Mouse (Mus musculus) neural tube, embryonic 12.5 days (tissue): ENCODE measurements around the gene Zfp292. TPM values are rescaled to one million over a fixed set of nuclear protein-coding genes. Genes with fewer than 3 reads are reported as not detected.

Experiments
- ATAC-seq: fragments of 200-750 bp; cut with Nextera tagmentation; 2 replicates; pipeline ENCODE4 v1.8.0; 2017; ENCODE audit warnings: low read depth, mild to moderate bottlenecking, moderate TSS enrichment, moderate library complexity; ENCODE audit not compliant: low FRiP score
- H3K27ac ChIP-seq: fragments of 300-500 bp; sonication (generic); 2 replicates; pipeline ENCODE4 v1.5.1; 2016
- H3K27me3 ChIP-seq: fragments of 300-500 bp; sonication (generic); replicated peaks from 2 replicates; pipeline ENCODE4 v1.6.1; 2016; ENCODE audit warnings: mild to moderate bottlenecking
- H3K36me3 ChIP-seq: fragments of 300-500 bp; sonication (generic); 2 replicates; pipeline ENCODE4 v1.6.1; 2016; ENCODE audit warnings: mild to moderate bottlenecking
- H3K4me1 ChIP-seq: fragments of 300-500 bp; sonication (generic); 2 replicates; pipeline ENCODE4 v1.6.1; 2016
- H3K4me2 ChIP-seq: fragments of 300-500 bp; sonication (generic); replicated peaks from 2 replicates; pipeline ENCODE4 v1.6.1; 2016; ENCODE audit warnings: mild to moderate bottlenecking
- H3K4me3 ChIP-seq: fragments of 300-500 bp; sonication (generic); 2 replicates; pipeline ENCODE4 v1.5.1; 2016
- H3K9ac ChIP-seq: fragments of 300-500 bp; sonication (generic); 2 replicates; pipeline ENCODE4 v1.6.1; 2016; ENCODE audit warnings: mild to moderate bottlenecking
- H3K9me3 ChIP-seq: fragments of 300-500 bp; sonication (generic); 2 replicates; pipeline ENCODE4 v1.6.1; 2016; ENCODE audit warnings: mild to moderate bottlenecking
- WGBS: fragments of 180-500 bp; shearing (Covaris S2); methylation state at CpG from one replicate; pipeline ENCODE4 v1.1.7; 2016; 5-methylcytosine and 5-hydroxymethylcytosine counted together
- polyA plus RNA-seq: library from polyadenylated mRNA; unstranded; fragments of >200 nt; fragmentation: Nextera tagmentation; extraction: Ambion mirVana; gene quantifications from 2 replicates; pipeline ENCODE4 v1.2.1, GENCODE M21; 2016

The Zfp292 gene
- polyA plus RNA-seq, 1 experiment from 2014 or later: 34.7 TPM

DNA sequence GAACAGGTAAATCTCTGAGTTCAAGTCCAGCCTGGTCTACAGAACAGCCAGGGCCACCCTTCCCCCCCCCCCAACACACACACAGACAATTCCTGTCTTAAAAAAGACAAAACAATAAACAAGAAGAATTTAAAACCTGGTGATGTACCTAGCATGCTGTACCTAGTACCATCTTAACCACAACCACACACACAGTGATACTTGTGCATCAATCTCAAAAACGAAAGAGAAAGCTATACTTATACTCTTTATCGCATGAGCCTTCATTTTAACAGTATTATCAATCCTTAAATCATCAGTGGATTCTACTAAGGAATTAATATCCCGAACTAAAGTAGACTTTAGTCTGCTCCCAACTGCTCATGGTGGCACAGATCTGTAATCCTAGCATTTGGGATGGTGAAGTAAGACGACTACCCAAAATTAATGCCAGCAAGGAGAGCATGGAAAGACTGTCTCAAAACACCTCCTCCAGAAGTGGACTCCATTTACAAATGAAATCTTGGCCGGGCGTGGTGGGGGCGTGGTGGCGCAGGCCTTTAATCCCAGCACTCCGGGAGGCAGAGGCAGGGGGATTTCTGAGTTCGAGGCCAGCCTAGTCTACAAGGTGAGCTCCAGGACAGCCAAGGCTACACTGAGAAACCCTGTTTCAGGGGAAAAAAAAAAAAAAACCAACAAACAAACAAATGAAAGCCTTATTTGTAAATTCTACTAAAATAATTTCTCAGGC is 1.7 kb downstream of the Zfp292 start:
- Histone ChIP-seq H3K36me3 (peaks cover 13% of the 10 kb centered on the region), H3K27ac (no peak overlapping the region), H3K4me3 (peak overlapping the region; percentile 94), H3K9ac (no peak overlapping the region), H3K4me2 (peak overlapping the region; percentile 72), H3K27me3 (no peaks in the 10 kb centered on the region), H3K4me1 (peaks cover 20% of the 10 kb centered on the region), H3K9me3 (0 out of 2 replicates have a peak, but pooled peaks cover 9% of the 10 kb centered on the region)
- ATAC-seq: no peak
- WGBS: 89% methylated on average over 10 of the region's 10 CpGs

DNA sequence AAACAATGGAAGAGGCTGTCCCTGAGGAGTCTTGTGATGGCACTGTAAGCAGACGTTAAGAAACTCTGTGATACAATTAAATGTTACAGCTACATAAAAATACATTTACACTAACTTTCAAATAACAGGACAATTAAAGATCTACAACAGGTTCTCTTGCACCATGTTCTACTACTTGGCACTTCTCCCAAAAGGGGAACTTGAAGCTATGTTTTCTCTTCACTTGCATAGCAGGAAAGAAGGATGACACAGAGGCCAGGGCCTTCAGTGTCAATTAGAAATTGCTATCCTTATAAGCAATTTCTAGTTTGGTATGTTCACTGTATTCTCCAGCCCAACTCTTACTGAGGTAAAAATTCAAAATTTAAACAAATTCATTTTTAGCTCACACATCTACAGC is 8.5 kb downstream of the Zfp292 start:
- no peaks in the 10 kb centered on the region for H3K27me3 ChIP-seq

DNA sequence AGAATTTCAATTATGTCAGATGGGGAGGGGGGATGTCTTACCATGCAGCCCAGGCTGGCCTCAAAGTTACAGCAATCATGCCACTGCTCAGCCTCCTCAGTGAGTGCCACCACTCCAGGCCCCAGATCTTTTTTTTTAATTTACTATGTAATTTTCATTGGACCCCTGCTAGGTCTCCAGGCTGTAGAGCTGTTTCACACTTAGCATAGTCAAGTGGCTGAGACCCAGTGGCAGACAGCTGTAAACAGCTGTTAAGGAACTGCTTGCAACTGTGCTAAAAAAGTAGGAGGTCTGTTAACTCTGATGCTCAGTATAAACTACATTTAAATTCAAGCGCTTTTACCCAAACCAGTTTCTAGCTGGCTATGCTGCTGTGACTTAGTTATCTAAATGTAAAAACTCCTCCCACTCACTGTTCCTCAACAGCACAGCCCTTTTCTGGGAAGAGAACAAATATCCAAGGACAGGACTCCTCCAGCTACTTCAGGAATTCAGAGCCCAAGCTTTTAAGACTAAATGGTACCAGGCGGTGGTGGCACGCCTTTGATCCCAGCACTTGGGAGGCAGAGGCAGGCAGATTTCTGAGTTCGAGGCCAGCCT is 9.8 kb downstream of the Zfp292 start:
- Histone ChIP-seq H3K9ac (no peak overlapping the region), H3K4me1 (no peaks in the 10 kb centered on the region), H3K27ac (no peak overlapping the region), H3K27me3 (no peaks in the 10 kb centered on the region), H3K4me2 (no peak overlapping the region), H3K36me3 (peaks cover 13% of the 10 kb centered on the region), H3K9me3 (0 out of 2 replicates have a peak, but pooled peaks cover 9% of the 10 kb centered on the region), H3K4me3 (no peak overlapping the region)
- WGBS: 96% methylated on average over 4 of the region's 4 CpGs
- ATAC-seq: no peak

More for the DNA sequence above, 8.5 kb downstream of the Zfp292 start:
- 0 out of 2 replicates have a peak, but pooled peaks cover 9% of the 10 kb centered on the region for H3K9me3 ChIP-seq
- H3K27ac ChIP-seq: no peak overlapping the region
- H3K4me1 ChIP-seq: no peaks in the 10 kb centered on the region
- 80% methylated on average over 1 of the region's 1 CpGs for WGBS
- H3K4me3 ChIP-seq: no peak overlapping the region
- H3K4me2 ChIP-seq: no peak overlapping the region
- no peak for ATAC-seq
- no peak overlapping the region for H3K9ac ChIP-seq
- H3K36me3 ChIP-seq: peaks cover 13% of the 10 kb centered on the region

DNA sequence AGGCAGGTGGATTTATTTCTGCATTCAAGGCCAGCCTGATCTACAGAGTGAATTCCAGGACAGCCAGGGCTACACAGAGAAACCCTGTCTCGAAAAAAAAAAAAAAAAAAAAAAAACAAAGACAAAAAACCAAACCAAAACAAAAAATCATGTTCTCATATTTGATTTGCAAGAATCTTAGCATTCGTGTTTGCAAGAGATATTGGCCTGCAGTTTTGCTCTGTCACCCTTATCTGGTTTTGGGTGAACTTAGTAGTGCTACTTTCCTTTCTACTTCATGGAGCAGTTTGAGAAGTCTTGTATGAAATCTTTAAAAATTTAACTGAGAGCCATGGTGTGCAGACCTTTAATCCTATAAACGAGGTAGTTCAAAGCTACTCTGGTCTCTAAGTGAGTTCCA is 12.9 kb downstream of the Zfp292 start:
- Histone ChIP-seq H3K4me3 (no peak overlapping the region), H3K4me1 (no peaks in the 10 kb centered on the region), H3K9ac (no peak overlapping the region), H3K27me3 (no peaks in the 10 kb centered on the region), H3K9me3 (no peaks in the 10 kb centered on the region), H3K27ac (no peak overlapping the region), H3K4me2 (no peak overlapping the region), H3K36me3 (no peaks in the 10 kb centered on the region)
- no peak for ATAC-seq
- 95% methylated on average over 3 of the region's 3 CpGs for WGBS

DNA sequence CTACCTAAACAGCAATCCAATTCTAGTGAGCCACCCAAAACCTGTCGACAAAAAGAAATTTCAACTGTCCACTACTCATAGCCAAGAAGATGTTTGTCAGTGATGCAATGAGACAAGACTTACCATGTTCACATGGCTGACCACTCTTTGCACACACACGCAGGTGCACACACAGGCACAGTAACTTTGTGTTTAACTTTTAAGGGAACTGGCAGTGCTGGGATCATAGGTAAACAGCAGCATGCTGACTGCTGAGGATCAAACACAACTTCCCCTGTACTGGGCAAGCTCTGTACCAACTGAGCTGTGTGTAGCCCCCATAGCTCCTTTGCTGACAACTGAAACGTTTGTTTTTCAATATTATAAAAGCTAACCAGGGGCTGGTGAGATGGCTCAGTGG is 21.3 kb downstream of the Zfp292 start:
- Histone ChIP-seq H3K9me3 (no peaks in the 10 kb centered on the region), H3K4me1 (no peaks in the 10 kb centered on the region), H3K9ac (no peak overlapping the region), H3K36me3 (no peaks in the 10 kb centered on the region), H3K27ac (no peak overlapping the region), H3K4me3 (no peak overlapping the region), H3K4me2 (no peak overlapping the region), H3K27me3 (no peaks in the 10 kb centered on the region)
- ATAC-seq: no peak
- WGBS: 87% methylated on average over 3 of the region's 3 CpGs

DNA sequence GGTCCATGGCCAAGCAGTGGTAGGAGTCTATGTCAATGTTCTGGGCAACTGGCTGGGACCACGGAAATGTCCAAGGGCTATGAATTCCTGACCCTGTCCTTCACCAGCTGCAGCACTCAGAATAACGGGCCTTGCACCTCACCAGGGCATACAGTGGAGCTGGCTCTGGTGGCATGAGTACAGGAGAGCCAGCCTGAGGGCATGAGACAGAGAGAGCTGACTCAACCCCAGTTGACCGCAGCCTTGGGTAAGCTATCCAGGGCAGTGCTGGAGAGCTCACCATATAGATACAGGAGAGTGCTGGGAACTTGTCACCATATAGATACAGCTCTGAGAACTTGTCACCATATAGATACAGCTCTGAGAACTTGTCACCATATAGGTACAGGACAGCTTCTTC is 23.3 kb downstream of the Zfp292 start:
- no peak overlapping the region for H3K27ac ChIP-seq
- H3K4me3 ChIP-seq: no peak overlapping the region
- 0 out of 2 replicates have a peak, but pooled peaks cover 2% of the 10 kb centered on the region for H3K36me3 ChIP-seq
- H3K27me3 ChIP-seq: no peaks in the 10 kb centered on the region
- H3K4me2 ChIP-seq: no peak overlapping the region
- WGBS: 98% methylated on average over 3 of the region's 3 CpGs
- no peak for ATAC-seq
- H3K4me1 ChIP-seq: no peaks in the 10 kb centered on the region
- H3K9me3 ChIP-seq: no peaks in the 10 kb centered on the region
- no peak overlapping the region for H3K9ac ChIP-seq

DNA sequence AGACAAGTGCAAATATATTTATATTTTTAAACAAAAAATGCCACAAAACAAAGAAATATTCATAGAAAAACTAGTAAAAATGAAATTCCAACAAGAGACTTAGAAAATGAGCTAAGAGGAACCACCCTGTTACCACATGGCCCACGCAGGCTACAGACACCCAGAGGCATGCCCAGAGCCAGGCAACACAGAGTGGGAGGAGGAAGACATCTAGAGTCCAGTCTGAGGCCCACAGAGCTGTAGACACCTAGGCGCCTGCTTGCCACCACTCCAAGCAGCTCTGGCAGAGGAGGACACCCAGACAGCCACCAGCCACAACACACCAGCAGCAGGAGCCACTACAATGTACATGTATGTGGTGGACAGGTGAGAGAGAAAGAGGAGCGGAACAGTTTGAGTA is 23.9 kb downstream of the Zfp292 start:
- H3K4me2 ChIP-seq: no peak overlapping the region
- no peaks in the 10 kb centered on the region for H3K9me3 ChIP-seq
- no peak overlapping the region for H3K27ac ChIP-seq
- no peak overlapping the region for H3K9ac ChIP-seq
- 94% methylated on average over 3 of the region's 3 CpGs for WGBS
- ATAC-seq: no peak
- peaks cover 7% of the 10 kb centered on the region; the same call in 1 of the 2 replicates for H3K36me3 ChIP-seq
- H3K4me3 ChIP-seq: no peak overlapping the region
- H3K27me3 ChIP-seq: no peaks in the 10 kb centered on the region
- no peaks in the 10 kb centered on the region for H3K4me1 ChIP-seq

DNA sequence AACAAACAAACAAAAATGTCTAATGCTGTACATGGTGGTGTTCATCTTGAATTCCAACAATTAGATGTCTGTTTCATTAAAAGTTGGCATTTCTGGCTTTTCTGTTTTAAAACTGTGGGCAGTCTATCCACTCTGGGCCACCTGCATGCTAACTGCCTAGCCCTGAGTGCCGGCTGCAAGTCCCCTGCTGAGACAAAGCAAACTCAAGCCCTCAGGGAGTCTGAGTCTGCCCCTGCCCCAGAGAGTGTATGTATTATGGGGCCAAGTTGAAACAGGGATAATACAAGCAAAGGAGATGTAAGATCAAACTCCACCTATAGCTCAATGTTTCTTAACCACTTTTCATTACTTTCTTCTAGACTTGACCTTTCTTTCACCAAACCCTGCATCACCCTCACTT is 26.8 kb downstream of the Zfp292 start:
- Histone ChIP-seq H3K4me2 (no peak overlapping the region), H3K27ac (no peak overlapping the region), H3K4me1 (no peaks in the 10 kb centered on the region), H3K9ac (no peak overlapping the region), H3K4me3 (no peak overlapping the region), H3K27me3 (no peaks in the 10 kb centered on the region), H3K36me3 (peaks cover 19% of the 10 kb centered on the region; the same call in 1 of the 2 replicates), H3K9me3 (no peaks in the 10 kb centered on the region)
- ATAC-seq: no peak
- WGBS: 13% methylated on average over 1 of the region's 1 CpGs

DNA sequence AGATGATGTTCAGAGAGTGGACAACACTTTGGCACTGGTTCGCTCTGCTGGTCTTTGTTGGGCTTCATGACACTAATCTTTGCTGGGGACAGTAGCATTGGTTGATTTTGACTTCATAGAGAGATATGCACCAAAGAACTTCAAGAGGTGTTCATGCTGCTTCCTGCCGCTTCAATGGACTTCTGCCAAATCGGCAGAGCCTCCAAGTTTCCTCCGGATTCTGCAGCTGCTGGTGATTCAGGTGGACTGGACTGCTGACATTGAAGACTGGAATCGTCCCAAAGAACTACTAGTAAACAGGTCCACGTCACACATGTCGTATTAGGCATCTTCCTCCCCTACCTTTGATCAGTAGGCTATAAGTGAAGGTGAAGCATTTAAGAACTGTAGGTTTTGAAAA is 30.7 kb downstream of the Zfp292 start:
- H3K36me3 ChIP-seq: peaks cover 22% of the 10 kb centered on the region; the same call in 1 of the 2 replicates
- no peak overlapping the region for H3K4me2 ChIP-seq
- H3K27me3 ChIP-seq: no peaks in the 10 kb centered on the region
- H3K4me3 ChIP-seq: no peak overlapping the region
- WGBS: 97% methylated on average over 7 of the region's 7 CpGs
- no peak for ATAC-seq
- no peaks in the 10 kb centered on the region for H3K4me1 ChIP-seq
- H3K9ac ChIP-seq: no peak overlapping the region
- no peaks in the 10 kb centered on the region for H3K9me3 ChIP-seq
- no peak overlapping the region for H3K27ac ChIP-seq

DNA sequence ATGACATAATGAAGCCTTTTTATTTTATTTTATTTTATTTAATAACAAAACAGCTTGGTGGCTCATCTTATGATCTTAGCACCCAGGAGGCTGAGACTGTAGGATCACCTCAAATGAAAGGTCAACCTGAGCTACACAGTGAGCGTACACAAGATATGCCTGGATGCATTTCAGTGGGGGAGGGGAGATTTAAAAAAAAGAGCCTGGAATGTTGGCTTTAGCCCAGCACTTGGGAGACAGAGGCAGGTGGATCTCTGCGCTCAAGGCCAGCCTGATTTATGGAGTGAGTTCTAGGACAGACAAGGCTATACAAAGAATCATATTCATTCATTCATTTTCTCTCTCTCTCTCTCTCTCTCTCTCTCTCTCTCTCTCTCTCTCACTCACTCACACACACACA is 32.6 kb downstream of the Zfp292 start:
- Histone ChIP-seq H3K4me2 (no peak overlapping the region), H3K27ac (no peak overlapping the region), H3K9ac (no peak overlapping the region), H3K4me3 (no peak overlapping the region), H3K27me3 (no peaks in the 10 kb centered on the region), H3K4me1 (no peaks in the 10 kb centered on the region), H3K36me3 (peaks cover 22% of the 10 kb centered on the region; the same call in 1 of the 2 replicates), H3K9me3 (no peaks in the 10 kb centered on the region)
- ATAC-seq: no peak
- WGBS: 90% methylated on average over 2 of the region's 2 CpGs

DNA sequence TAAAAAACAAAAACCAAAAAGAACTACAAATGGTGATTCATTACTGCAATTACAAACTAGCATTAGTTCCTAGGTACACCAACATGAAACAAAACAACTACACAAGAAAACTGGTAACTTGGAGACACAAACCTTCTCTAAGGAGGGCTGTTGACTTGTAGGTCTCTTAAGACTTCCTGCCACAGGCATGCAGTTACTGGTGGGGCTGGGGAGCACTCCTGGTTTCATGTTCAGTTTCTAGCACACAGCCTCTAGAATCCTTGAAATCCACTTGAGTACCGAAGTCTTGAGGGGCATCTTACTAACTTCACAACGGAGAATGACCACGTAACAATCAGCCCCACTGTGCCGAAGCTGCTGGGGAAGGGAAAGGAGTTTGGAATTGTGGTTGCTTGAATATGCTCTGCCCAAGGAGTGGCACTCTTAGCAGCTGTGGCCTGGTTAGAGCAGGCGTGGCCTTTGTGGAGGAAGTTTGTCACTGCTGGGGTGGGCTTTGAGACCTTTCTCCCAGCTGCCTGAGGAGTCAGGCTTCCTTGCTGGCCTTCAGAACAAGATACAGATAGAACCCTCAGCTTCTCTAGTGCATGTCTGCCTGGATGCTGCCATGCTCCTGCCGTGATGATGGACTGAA is 35.0 kb downstream of the Zfp292 start:
- Histone ChIP-seq H3K9me3 (no peaks in the 10 kb centered on the region), H3K4me2 (no peak overlapping the region), H3K36me3 (peaks cover 9% of the 10 kb centered on the region; the same call in 1 of the 2 replicates), H3K9ac (no peak overlapping the region), H3K27me3 (no peaks in the 10 kb centered on the region), H3K27ac (no peak overlapping the region), H3K4me1 (no peaks in the 10 kb centered on the region), H3K4me3 (no peak overlapping the region)
- 95% methylated on average over 6 of the region's 6 CpGs for WGBS
- no peak for ATAC-seq

DNA sequence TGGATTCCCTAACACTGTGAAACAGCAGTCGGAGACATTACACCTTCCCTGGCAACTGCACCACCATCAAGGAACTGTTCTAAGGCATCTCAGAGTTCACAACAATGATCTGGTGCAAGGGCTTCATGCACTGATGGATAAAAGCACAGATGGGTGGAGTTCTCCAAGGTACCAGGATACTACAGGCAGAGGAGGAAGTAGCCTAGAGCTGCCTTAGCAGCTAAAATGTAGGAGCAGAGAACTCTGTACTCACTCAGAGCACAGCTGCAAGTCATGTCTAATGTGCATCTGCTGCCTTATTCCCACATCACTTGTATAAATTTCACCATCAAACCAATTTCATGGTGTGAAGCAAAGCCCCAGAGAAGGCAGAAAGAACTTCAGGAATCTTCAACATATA is 38.9 kb downstream of the Zfp292 start:
- Histone ChIP-seq H3K9ac (no peak overlapping the region), H3K4me3 (no peak overlapping the region), H3K9me3 (no peaks in the 10 kb centered on the region), H3K4me1 (no peaks in the 10 kb centered on the region), H3K4me2 (no peak overlapping the region), H3K27ac (no peak overlapping the region), H3K36me3 (0 out of 2 replicates have a peak, but pooled peaks cover 3% of the 10 kb centered on the region), H3K27me3 (no peaks in the 10 kb centered on the region)
- WGBS: 97% methylated on average over 1 of the region's 1 CpGs
- ATAC-seq: no peak
